Mouse (Mus musculus): ENCODE data around the gene 4930556J24Rik. TPM values are rescaled to one million over a fixed set of nuclear protein-coding genes. Genes with fewer than 3 reads are reported as not detected.

Gene 4930556J24Rik
- polyA plus RNA-seq, 1 experiment from 2014 or later: 0.15 TPM

GRCm38 (mm10) chr11:3997978-3998720, 21.6 kb upstream of the 4930556J24Rik start:
- no peaks in the 10 kb centered on the region; the same call in 1 of the 2 replicates for H3K4me1 ChIP-seq (replicated peaks; ENCODE audit: control insufficient read depth, insufficient read depth, low read length)
- peak overlapping the region; percentile 45 for H3K4me2 ChIP-seq (ENCODE audit: low read length)
- H3K27me3 ChIP-seq (replicated peaks; ENCODE audit: control insufficient read depth, insufficient read depth, low read length): peaks cover 40% of the 10 kb centered on the region
- no peak overlapping the region for H3K27ac ChIP-seq (ENCODE audit: low read depth)
- DNase-seq (ENCODE audit: low spot score) (peak; percentile 65), ATAC-seq (replicated peaks; ENCODE audit: low FRiP score, low TSS enrichment, low read depth) (no peak; the same call in 1 of the 2 replicates)
- no peaks in the 10 kb centered on the region for H3K9me3 ChIP-seq (ENCODE audit: control insufficient read depth, low read length)
- H3K9ac ChIP-seq (ENCODE audit: low read length): no peak overlapping the region
- H3K4me3 ChIP-seq (ENCODE audit: low read depth, low read length): peak overlapping the region; percentile 18
- no peaks in the 10 kb centered on the region for H3K36me3 ChIP-seq (ENCODE audit: control insufficient read depth, insufficient read depth, low read length)
- 13% methylated on average over 66 of the region's 66 CpGs for WGBS

- DNase-seq (ENCODE audit: low spot score) (no peak), ATAC-seq (replicated peaks; ENCODE audit: low FRiP score, low TSS enrichment, low read depth) (no peak)
- Histone ChIP-seq H3K9ac (ENCODE audit: low read length) (no peak overlapping the region), H3K4me1 (replicated peaks; ENCODE audit: control insufficient read depth, insufficient read depth, low read length) (no peaks in the 10 kb centered on the region; the same call in 1 of the 2 replicates), H3K4me3 (ENCODE audit: low read depth, low read length) (no peak overlapping the region), H3K27me3 (replicated peaks; ENCODE audit: control insufficient read depth, insufficient read depth, low read length) (peaks cover 40% of the 10 kb centered on the region), H3K27ac (ENCODE audit: low read depth) (no peak overlapping the region), H3K9me3 (ENCODE audit: control insufficient read depth, low read length) (no peaks in the 10 kb centered on the region), H3K36me3 (ENCODE audit: control insufficient read depth, insufficient read depth, low read length) (no peaks in the 10 kb centered on the region), H3K4me2 (ENCODE audit: low read length) (no peak overlapping the region)
- 87% methylated on average over 3 of the region's 3 CpGs for WGBS
These were observed 20.3 kb upstream of the 4930556J24Rik start for GRCm38 (mm10) chr11:3996840-3997239.

DNA sequence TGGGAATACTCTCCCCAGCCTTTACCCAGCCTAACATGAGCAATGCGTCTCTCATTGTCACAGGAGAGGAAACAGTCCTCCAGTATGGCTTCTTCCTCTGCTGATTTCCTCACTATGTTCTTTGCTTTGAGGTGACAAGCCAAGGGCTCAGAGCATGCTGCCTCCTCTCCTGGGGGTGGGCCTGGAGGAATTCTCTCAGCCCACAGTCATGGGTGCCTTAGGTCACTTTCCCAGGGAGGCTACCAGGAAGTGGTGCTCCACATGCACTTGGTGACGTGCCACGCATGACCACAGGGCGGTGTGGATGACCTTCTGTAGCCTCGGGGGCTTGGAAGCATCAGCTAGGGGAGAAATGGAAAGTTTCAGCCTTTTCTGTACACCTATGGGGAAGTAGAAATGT, 18.9 kb upstream of the 4930556J24Rik start:
- Histone ChIP-seq H3K4me1 (replicated peaks; ENCODE audit: control insufficient read depth, insufficient read depth, low read length) (no peaks in the 10 kb centered on the region; the same call in 1 of the 2 replicates), H3K36me3 (ENCODE audit: control insufficient read depth, insufficient read depth, low read length) (no peaks in the 10 kb centered on the region), H3K4me2 (ENCODE audit: low read length) (no peak overlapping the region), H3K27me3 (replicated peaks; ENCODE audit: control insufficient read depth, insufficient read depth, low read length) (peaks cover 37% of the 10 kb centered on the region), H3K4me3 (ENCODE audit: low read depth, low read length) (no peak overlapping the region), H3K9me3 (ENCODE audit: control insufficient read depth, low read length) (no peaks in the 10 kb centered on the region), H3K9ac (ENCODE audit: low read length) (no peak overlapping the region), H3K27ac (ENCODE audit: low read depth) (no peak overlapping the region)
- no peak for DNase-seq (ENCODE audit: low spot score)
- WGBS: 87% methylated on average over 5 of the region's 5 CpGs
- ATAC-seq (replicated peaks; ENCODE audit: low FRiP score, low TSS enrichment, low read depth): no peak

- ATAC-seq (replicated peaks; ENCODE audit: low FRiP score, low TSS enrichment, low read depth) (no peak), DNase-seq (ENCODE audit: low spot score) (no peak)
- Histone ChIP-seq H3K9ac (ENCODE audit: low read length) (no peak overlapping the region), H3K4me3 (ENCODE audit: low read depth, low read length) (no peak overlapping the region), H3K27me3 (replicated peaks; ENCODE audit: control insufficient read depth, insufficient read depth, low read length) (peaks cover 24% of the 10 kb centered on the region), H3K4me2 (ENCODE audit: low read length) (no peak overlapping the region), H3K4me1 (replicated peaks; ENCODE audit: control insufficient read depth, insufficient read depth, low read length) (no peaks in the 10 kb centered on the region; the same call in 1 of the 2 replicates), H3K9me3 (ENCODE audit: control insufficient read depth, low read length) (no peaks in the 10 kb centered on the region), H3K27ac (ENCODE audit: low read depth) (no peak overlapping the region), H3K36me3 (ENCODE audit: control insufficient read depth, insufficient read depth, low read length) (no peaks in the 10 kb centered on the region)
- WGBS: 90% methylated on average over 6 of the region's 6 CpGs
These were observed 17.3 kb upstream of the 4930556J24Rik start for GRCm38 (mm10) chr11:3993914-3994313.

DNA sequence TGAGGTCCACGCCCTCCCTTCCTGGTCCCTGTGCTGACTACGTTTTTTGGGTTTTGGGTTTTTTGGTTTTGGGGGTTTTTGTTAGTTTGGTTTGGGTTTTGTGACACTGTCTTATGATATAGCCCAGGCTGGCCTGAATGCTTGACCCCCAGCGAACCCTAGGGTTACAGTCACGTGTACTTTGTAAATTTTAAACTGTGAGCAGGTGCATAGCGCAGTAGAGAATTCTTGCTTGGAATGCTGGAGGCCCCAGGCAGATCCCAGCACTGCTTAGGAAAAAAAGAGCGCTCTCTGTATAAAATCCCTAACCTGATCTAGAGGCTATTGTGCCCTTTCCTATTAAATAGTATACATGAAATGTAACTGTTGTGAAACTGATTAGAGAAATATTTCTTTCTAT, 16.6 kb upstream of the 4930556J24Rik start:
- WGBS: 78% methylated on average over 6 of the region's 6 CpGs

GRCm38 (mm10) chr11:3989748-3990147, 13.2 kb upstream of the 4930556J24Rik start:
- 0 out of 2 replicates have a peak, but pooled peaks cover 4% of the 10 kb centered on the region for H3K27me3 ChIP-seq (replicated peaks; ENCODE audit: control insufficient read depth, insufficient read depth, low read length)
- ATAC-seq (replicated peaks; ENCODE audit: low FRiP score, low TSS enrichment, low read depth) (no peak), DNase-seq (ENCODE audit: low spot score) (no peak)
- no peaks in the 10 kb centered on the region for H3K4me1 ChIP-seq (replicated peaks; ENCODE audit: control insufficient read depth, insufficient read depth, low read length)
- no peak overlapping the region for H3K27ac ChIP-seq (ENCODE audit: low read depth)
- no peak overlapping the region for H3K9ac ChIP-seq (ENCODE audit: low read length)
- 63% methylated on average over 3 of the region's 3 CpGs for WGBS
- H3K4me3 ChIP-seq (ENCODE audit: low read depth, low read length): no peak overlapping the region
- H3K9me3 ChIP-seq (ENCODE audit: control insufficient read depth, low read length): no peaks in the 10 kb centered on the region
- H3K36me3 ChIP-seq (ENCODE audit: control insufficient read depth, insufficient read depth, low read length): no peaks in the 10 kb centered on the region
- H3K4me2 ChIP-seq (ENCODE audit: low read length): no peak overlapping the region

More for the DNA sequence above, 16.6 kb upstream of the 4930556J24Rik start:
- no peaks in the 10 kb centered on the region; the same call in 1 of the 2 replicates for H3K4me1 ChIP-seq (replicated peaks; ENCODE audit: control insufficient read depth, insufficient read depth, low read length)
- H3K9ac ChIP-seq (ENCODE audit: low read length): no peak overlapping the region
- DNase-seq (ENCODE audit: low spot score): no peak
- ATAC-seq (replicated peaks; ENCODE audit: low FRiP score, low TSS enrichment, low read depth): no peak
- H3K27ac ChIP-seq (ENCODE audit: low read depth): no peak overlapping the region
- peaks cover 16% of the 10 kb centered on the region for H3K27me3 ChIP-seq (replicated peaks; ENCODE audit: control insufficient read depth, insufficient read depth, low read length)
- H3K4me2 ChIP-seq (ENCODE audit: low read length): no peak overlapping the region
- H3K9me3 ChIP-seq (ENCODE audit: control insufficient read depth, low read length): no peaks in the 10 kb centered on the region
- no peaks in the 10 kb centered on the region for H3K36me3 ChIP-seq (ENCODE audit: control insufficient read depth, insufficient read depth, low read length)
- no peak overlapping the region for H3K4me3 ChIP-seq (ENCODE audit: low read depth, low read length)

DNA sequence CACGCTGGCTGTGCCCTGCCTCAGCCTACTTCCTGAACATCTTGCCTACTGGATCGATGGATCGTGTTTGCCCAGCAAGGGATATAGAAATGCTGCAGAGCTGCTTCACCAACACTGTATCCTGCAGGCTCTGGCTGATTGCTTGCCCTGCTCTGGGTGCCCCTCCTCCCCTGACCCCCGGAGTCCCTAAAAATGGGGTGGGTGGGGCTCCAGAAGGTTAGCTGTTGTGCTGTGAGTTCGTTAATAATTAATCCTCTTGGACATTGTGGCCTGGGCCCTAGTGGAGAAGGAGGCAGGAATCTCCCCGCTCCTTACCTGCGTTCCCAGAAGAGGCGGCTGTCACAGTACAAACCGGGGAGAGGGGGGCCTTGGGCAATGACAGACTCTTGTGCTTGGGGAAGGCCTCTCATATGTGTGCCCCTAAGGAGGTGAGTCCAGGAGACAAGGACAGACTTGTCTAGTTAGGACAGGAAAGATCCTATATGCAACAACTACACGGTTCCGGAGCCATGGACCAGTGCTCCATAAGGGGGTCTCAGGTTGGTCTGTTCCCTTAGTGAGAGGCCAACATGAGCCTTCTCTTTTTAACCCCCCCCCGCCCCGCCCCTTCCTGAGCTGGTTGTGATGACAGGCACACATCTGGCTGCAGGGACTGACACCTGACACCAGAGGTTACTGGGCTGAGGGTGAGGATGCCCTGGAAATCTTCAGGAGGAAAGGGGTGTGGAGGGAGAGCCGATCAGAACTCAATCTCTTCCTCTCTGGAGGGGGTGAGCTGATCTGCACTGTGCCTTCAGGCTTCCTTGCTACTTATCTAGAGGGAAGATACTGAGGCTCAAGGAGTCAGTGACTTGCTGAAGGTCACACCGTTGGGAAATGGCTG, 7.5 kb upstream of the 4930556J24Rik start:
- Histone ChIP-seq H3K4me1 (replicated peaks; ENCODE audit: control insufficient read depth, insufficient read depth, low read length) (no peaks in the 10 kb centered on the region), H3K9ac (ENCODE audit: low read length) (peak overlapping the region; percentile 44), H3K9me3 (ENCODE audit: control insufficient read depth, low read length) (no peaks in the 10 kb centered on the region), H3K27me3 (replicated peaks; ENCODE audit: control insufficient read depth, insufficient read depth, low read length) (peaks cover 23% of the 10 kb centered on the region), H3K27ac (ENCODE audit: low read depth) (peak overlapping the region; percentile 54; the same call in 1 of the 2 replicates), H3K4me2 (ENCODE audit: low read length) (peak overlapping the region; percentile 52), H3K36me3 (ENCODE audit: control insufficient read depth, insufficient read depth, low read length) (peaks cover 18% of the 10 kb centered on the region), H3K4me3 (ENCODE audit: low read depth, low read length) (peak overlapping the region; percentile 41)
- 9% methylated on average over 15 of the region's 15 CpGs for WGBS
- ATAC-seq (replicated peaks; ENCODE audit: low FRiP score, low TSS enrichment, low read depth) (peak; percentile 71), DNase-seq (ENCODE audit: low spot score) (no peak)

DNA sequence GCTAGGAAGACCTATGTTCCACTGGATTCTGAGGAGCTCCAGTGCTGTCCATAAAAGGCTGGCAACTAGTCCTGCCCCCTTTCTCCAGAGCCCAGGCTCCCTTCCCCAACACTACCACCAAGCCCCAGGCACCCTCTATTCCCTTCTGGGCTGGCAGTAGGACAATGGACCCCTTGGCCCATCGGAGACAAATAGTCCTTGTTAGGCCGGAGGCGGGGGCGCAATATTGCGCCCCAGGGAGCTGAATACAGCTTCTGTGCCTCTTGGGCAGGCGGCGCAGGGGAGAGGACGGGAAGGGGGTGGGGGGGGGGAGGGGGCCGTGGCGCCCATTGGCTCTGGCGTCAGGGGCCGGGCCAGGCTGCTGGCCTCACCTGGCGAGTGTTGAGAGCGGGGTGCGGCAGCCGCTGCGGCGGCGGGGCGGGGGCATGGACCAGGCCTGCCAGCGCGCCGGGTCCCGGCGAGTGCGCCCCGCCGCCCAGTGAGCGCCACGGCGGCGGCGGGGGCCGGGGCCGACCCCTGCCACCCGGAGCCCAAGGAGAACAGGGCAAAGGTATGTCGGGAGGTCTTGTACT, 6.8 kb upstream of the 4930556J24Rik start, which contains the start of gene Gal3st1:
Gene Gal3st1, plus strand, starts transcription at position 346 of the 572 bp plus-strand sequence.
- DNase-seq (ENCODE audit: low spot score) (peak; percentile 78), ATAC-seq (replicated peaks; ENCODE audit: low FRiP score, low TSS enrichment, low read depth) (peak; percentile 74)
- Histone ChIP-seq H3K9ac (ENCODE audit: low read length) (peak within 1 kb of the TSS; percentile 44), H3K4me2 (ENCODE audit: low read length) (peak within 1 kb of the TSS; percentile 52), H3K9me3 (ENCODE audit: control insufficient read depth, low read length) (no peaks in the 10 kb centered on the region), H3K27me3 (replicated peaks; ENCODE audit: control insufficient read depth, insufficient read depth, low read length) (peaks cover 23% of the 10 kb centered on the region), H3K36me3 (ENCODE audit: control insufficient read depth, insufficient read depth, low read length) (peaks cover 25% of the 10 kb centered on the region), H3K4me3 (ENCODE audit: low read depth, low read length) (peak within 1 kb of the TSS; percentile 41), H3K4me1 (replicated peaks; ENCODE audit: control insufficient read depth, insufficient read depth, low read length) (no peaks in the 10 kb centered on the region), H3K27ac (ENCODE audit: low read depth) (peak within 1 kb of the TSS; percentile 57)
- 0% methylated on average over 22 of the region's 37 CpGs for WGBS
